Mouse (Mus musculus) bone marrow macrophage, adult 2 months (primary cell): Measurements from ENCODE around the gene Atxn2l. TPM values are rescaled to one million over a fixed set of nuclear protein-coding genes. Genes with fewer than 3 reads are reported as not detected.

ENCODE experiments used
- H3K27ac ChIP-seq: 2 replicates; pipeline ENCODE4 v1.5.1; 2012; ENCODE audit warnings: low read depth, low read length; ENCODE audit not compliant: insufficient read depth
- H3K4me1 ChIP-seq: 2 replicates; pipeline ENCODE4 v1.6.1; 2012; ENCODE audit warnings: low read length; ENCODE audit not compliant: control insufficient read depth, insufficient read depth
- H3K4me3 ChIP-seq: 2 replicates; pipeline ENCODE4 v1.5.1; 2012; ENCODE audit warnings: mild to moderate bottlenecking, low read length, moderate library complexity; ENCODE audit not compliant: insufficient read depth
- CTCF ChIP-seq: IDR thresholded peaks from 2 replicates; pipeline ENCODE4 v1.5.1; 2012; ENCODE audit warnings: low read depth, mild to moderate bottlenecking, low read length, moderate library complexity
- POLR2A ChIP-seq: IDR thresholded peaks from 2 replicates; pipeline ENCODE4 v1.6.1; 2012; ENCODE audit warnings: mild to moderate bottlenecking, low read depth, low read length, borderline replicate concordance
- polyA plus RNA-seq: library from polyadenylated mRNA; stranded (reverse); fragments of >200 nt; gene quantifications from 2 replicates; pipeline ENCODE4 v1.2.4, GENCODE M21; 2012; ENCODE audit not compliant: missing spikeins, insufficient read depth, insufficient read length

Atxn2l gene
- 128 and 131 TPM in 2 replicates for polyA plus RNA-seq

- H3K4me1 ChIP-seq = peaks cover 7% of the 10 kb centered on the region
- peak within 1 kb of the TSS; percentile 90 for H3K4me3 ChIP-seq
- H3K27ac ChIP-seq = peak within 1 kb of the TSS; percentile 97
- no peak for TF ChIP-seq POLR2A
- TF ChIP-seq CTCF = no peak
Measured at GRCm38 (mm10) chr7:126503273-126503878, at the start of gene Atxn2l. Gene Atxn2l, minus strand, starts transcription at chr7:126503437.

DNA sequence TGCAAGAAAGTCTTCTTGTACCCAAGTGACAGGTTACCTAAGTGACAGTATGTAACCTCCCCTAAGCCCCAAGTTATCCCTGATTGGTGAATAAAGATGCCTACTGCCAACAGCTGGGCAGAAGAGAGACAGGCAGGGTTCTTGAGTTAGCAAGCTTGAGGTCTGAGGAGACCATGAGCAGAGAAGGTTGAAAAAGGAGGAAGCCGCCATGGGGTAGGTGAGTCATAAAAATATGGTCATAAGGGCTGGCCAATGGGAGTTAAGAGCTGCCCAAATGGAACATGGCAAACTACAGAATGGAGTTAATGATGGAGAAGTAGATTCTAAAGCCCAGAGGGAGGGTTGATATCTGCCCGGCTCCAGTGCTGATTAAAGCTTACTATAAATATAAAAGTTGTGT, 42.4 kb upstream of the Atxn2l start:
- Histone ChIP-seq H3K4me3 (no peak overlapping the region), H3K4me1 (peaks cover 20% of the 10 kb centered on the region), H3K27ac (no peak overlapping the region)
- TF ChIP-seq CTCF (no peak), POLR2A (no peak)

DNA sequence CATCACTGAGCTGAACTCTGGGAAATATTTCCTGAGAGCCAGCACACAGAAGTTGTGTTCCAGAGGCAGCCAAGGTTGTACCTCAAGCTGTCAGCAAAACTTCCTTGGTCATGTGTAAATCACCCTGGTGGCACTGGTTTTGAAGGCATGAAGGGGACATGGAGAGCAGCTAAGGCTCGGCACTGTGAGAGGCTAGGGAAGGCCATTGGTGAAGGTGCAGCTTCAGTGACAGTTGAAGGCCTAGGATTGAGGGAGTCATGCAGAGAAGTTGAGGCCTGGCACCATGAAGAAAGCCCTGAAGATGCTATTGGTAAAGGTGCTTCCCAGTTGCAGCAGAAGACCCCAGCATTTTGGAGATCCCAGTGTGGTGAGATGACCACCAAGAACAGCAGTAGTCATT, 38.4 kb upstream of the Atxn2l start:
- TF ChIP-seq POLR2A (no peak), CTCF (no peak)
- Histone ChIP-seq H3K4me1 (peaks cover 19% of the 10 kb centered on the region), H3K4me3 (no peak overlapping the region), H3K27ac (no peak overlapping the region)

DNA sequence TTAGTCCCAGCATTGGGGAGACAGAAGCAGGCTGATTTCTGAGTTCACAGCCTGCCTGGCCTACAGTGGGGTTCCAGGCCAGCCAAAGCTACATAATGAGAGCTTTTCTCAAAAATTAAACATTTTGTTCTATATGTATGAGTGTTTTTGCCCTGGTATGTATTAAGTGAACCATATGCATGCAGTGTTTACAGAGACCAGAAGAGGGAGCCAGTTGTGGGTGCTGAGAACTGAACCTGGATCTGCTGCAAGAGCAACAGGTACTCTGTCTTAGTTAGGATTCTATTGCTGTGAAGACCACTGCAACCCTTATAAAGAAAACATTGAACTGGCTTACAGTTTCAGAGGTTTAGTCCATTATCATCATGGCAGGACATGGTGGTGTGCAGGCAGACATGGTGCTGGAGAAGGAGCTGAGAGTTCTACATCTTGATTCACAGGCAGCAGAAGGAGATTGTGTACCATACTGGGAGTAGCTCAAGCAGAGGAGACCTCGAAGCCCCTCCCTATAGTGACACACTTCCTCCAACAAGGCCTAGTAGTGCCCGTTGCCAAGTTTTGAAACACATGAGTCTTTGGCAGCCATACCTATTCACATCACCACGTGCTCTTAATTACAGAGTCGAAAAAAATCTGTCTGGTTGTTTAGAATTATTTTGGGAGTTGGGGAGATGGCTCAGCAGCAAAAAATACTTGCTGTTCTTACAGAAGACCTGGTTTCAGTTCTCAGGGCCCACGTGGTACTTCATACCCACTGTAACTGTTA, 34.8 kb upstream of the Atxn2l start:
- no peak overlapping the region for H3K4me3 ChIP-seq
- TF ChIP-seq POLR2A (no peak), CTCF (no peak)
- H3K4me1 ChIP-seq = peaks cover 14% of the 10 kb centered on the region
- no peak overlapping the region for H3K27ac ChIP-seq

DNA sequence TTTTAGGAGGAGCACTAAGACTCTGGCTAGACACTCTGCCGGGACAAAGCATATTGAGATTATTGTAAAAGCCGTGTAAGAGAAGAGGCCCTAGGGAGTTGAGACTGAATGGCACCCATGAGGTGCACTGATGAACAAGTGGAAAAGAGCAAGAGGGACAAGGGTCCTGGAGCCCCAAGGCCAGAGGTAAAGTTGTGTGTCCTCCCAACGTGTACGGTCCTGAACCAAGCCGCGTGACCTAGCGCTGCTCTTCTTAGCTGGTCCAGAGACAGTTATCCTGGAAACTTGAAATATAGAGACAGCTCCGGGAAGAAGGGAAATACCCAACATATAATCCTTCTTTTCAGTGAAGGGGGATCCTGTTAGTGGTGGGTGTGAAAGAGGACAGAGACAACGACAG, 33.2 kb upstream of the Atxn2l start:
- no peak overlapping the region; the same call in 1 of the 2 replicates for H3K4me3 ChIP-seq
- TF ChIP-seq CTCF (no peak), POLR2A (no peak)
- no peak overlapping the region for H3K27ac ChIP-seq

DNA sequence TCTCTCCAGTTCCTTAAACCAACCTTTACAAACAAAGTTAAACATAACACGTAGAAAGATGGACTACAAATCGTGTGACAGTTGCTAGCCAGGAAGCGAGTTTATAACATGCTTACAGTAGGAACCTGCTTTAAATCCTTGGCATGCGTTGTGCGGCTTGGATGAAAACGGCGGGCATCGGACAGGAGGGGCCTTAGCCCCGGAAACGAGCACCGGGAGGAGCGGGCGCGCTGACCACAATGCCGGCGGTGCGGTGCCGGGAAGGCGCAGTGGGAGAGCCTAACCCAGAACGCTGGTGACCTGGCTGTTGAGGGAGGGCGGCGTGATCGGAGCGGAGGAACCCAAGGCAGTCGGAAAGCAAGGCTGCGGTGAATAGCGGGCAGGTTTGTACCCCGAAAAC, 32.5 kb upstream of the Atxn2l start:
- Histone ChIP-seq H3K4me3 (peak overlapping the region; percentile 59), H3K4me1 (peaks cover 7% of the 10 kb centered on the region; the same call in 1 of the 2 replicates)

More for the DNA sequence above, 33.2 kb upstream of the Atxn2l start:
- H3K4me1 ChIP-seq = peaks cover 10% of the 10 kb centered on the region

GRCm38 (mm10) chr7:126533434-126533833, 30.2 kb upstream of the Atxn2l start:
- H3K4me1 ChIP-seq = peaks cover 7% of the 10 kb centered on the region; the same call in 1 of the 2 replicates
- TF ChIP-seq POLR2A (no peak), CTCF (no peak)
- no peak overlapping the region for H3K4me3 ChIP-seq
- H3K27ac ChIP-seq = no peak overlapping the region

More for the DNA sequence above, 32.5 kb upstream of the Atxn2l start:
- TF ChIP-seq POLR2A (no peak), CTCF (no peak)
- no peak overlapping the region for H3K27ac ChIP-seq

DNA sequence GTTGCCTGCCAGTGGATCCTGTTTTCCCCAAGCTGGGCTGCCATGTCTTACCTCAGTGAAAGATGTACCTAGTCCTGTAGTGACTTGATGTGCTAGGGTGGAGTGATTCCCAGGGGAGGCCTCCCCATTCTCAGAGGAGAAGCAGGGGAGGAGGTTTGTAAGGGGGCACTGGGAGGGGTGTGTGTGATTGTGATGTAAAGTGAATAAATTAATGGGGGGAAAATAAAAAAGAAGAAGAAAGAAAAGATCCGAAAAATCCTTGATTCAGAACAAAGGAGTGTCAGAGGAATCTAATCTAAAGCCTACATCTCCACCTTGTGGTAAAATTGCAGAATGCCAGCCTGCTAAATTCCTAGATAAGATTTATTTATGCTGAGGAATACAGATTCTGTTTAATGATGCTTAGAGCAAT, 24.9 kb upstream of the Atxn2l start:
- Histone ChIP-seq H3K4me1 (0 out of 2 replicates have a peak, but pooled peaks cover 2% of the 10 kb centered on the region), H3K27ac (no peak overlapping the region), H3K4me3 (no peak overlapping the region)
- no peak for TF ChIP-seq POLR2A
- TF ChIP-seq CTCF = no peak

- TF ChIP-seq POLR2A = no peak
- no peak for TF ChIP-seq CTCF
- H3K4me1 ChIP-seq = peaks cover 6% of the 10 kb centered on the region
- H3K27ac ChIP-seq = no peak overlapping the region
- H3K4me3 ChIP-seq = no peak overlapping the region
Measured at GRCm38 (mm10) chr7:126523316-126523715, 20.1 kb upstream of the Atxn2l start.

DNA sequence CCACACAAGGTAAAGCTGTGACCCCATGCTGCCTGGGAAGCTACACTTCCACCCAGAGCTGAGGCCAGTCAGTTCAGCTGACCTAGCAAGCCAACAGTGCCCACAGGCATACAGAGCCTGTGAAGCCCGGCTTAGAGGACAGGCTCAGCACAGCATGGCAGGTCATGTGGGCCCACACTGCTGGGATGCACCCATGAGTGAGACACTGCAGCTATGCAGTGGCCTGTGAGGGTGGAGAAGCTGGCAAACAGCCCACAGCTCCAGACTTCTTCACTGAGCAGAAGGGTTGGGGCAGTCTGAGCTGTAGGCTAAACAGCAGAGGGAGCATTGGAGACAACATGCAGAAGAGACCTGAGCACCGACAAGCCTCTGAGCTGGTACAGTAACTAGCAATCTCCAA, 16.3 kb upstream of the Atxn2l start:
- Histone ChIP-seq H3K27ac (peak overlapping the region; percentile 57), H3K4me3 (no peak overlapping the region), H3K4me1 (peaks cover 6% of the 10 kb centered on the region)
- TF ChIP-seq POLR2A (no peak), CTCF (no peak)
